Mouse (Mus musculus): Measurements from ENCODE around the gene St6galnac3.
A peak's percentile ranks its signal among the peaks of the same experiment; 100 is the strongest.

St6galnac3 gene

DNA sequence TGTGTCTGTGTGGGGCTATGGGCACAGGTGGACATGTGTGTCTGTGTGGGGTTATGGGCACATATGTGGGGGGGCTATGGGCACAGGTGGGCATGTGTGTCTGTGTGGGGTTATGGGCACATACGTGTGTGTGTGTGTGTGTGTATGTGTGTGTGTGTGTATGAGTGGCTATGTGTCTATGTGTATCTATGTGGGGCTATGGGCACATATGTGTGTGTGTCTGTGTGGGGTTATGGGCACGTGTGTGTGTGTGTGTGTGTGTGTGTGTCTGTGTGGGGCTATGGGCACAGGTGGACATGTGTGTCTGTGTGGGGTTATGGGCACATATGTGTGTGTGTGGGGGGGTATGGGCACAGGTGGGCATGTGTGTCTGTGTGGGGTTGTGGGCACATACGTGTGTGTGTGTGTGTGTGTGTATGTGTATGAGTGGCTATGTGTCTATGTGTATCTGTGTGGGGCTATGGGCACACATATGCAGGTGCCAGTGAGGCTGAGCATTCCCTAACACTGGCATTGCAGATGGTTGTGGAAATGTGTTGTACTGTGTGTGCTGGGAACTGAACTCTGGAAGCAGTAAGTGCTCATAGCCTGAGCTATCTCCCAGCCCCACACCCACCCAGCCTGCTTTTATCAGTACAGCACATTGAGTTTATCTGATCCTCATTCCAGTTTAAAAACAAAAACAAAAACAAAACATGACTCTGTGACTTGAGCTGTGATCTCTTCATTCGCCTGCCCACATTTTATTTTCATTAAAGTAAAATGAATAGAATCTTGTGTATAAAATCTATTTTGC is 8.6 kb upstream of the St6galnac3 start:
- DNase-seq = no peak

DNA sequence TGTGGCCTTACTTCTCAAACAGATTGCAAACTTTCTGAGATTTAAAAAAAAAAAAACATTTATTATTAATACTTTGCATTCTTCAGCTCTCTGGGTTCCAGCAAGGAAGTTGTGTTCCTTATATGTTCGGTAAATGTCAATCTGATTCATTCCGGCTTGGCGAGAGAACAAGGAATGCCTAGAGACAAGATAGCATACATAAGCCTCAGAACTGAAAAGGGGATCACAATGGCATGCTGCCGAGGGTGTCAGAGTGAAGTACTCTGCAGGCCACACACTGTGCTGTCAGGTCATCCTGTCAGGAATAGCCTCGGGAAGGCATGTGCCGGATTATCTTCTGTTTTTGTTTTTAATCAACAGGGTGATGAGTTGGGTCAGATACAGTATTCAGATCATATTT is 7.8 kb upstream of the St6galnac3 start:
- DNase-seq = peak; percentile 68

GRCm38 (mm10) chr3:153732035-153732434 is 7.1 kb upstream of the St6galnac3 start:
- DNase-seq = no peak

DNA sequence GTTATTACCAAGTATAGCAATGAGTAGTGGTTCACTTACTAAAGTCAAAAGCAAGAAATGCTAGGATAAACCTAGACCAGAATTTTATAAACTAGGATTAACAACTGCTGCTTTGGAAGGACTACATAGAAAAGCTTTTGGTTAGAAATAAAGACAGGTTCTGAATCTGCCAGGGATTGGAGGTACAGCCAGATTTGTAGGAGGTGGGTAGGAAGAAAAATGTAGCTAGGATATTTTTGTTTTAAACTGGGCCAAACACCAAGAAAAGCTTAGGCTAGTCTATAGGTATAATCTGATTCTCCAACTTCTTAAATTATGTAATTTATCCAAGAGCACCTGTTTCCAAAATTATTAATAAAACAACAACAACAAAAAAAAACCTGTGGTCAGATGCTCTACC is 3.6 kb upstream of the St6galnac3 start:
- DNase-seq = no peak

DNA sequence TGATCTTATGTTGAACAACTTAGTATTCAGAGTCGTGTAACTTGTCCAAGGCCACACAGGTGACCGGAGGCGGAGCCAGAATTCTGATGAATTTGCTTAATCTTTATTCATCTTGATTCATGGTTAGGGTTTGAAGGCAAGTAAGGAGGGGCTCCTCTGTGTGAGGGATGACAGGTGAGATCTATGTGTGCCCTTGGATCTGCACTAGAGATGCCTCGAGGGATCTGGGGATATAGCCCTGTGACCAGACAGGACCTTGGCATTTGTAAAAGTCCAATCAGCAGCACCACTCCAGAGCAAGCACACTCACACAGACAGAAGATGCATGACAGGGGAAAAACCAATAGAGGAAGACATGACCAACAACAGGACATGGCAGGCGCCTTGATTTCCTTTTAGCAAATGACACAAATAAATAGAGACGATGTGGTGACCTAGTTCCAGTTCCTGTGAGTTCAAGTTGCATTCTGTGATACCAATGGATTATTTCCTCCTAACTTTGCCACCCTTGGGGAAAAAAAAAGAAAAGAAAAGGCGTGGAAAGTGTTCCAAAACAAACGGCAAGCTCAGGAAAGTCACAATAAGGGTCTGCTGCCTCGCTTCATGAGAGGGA is 1.4 kb downstream of the St6galnac3 start:
- DNase-seq = no peak

DNA sequence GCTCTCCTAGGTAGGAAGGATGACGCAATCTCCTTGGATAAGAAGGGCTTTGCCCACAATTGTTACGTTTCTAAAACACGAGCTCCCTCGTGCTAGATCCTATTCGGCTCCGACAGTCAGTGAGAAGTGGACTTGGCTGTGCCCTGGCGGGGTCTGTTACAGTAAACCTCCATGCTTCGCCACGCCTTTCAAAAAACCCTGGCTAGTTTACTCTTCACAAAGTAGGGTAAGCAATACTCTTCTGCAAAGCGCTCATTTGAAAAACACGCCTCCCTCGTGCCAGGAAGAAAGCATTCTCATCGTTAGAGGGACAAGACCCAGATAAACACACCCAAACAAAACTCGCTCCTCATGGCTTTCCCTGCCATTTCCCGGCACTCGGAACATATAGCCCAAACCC is 3.4 kb downstream of the St6galnac3 start:
- DNase-seq = no peak

DNA sequence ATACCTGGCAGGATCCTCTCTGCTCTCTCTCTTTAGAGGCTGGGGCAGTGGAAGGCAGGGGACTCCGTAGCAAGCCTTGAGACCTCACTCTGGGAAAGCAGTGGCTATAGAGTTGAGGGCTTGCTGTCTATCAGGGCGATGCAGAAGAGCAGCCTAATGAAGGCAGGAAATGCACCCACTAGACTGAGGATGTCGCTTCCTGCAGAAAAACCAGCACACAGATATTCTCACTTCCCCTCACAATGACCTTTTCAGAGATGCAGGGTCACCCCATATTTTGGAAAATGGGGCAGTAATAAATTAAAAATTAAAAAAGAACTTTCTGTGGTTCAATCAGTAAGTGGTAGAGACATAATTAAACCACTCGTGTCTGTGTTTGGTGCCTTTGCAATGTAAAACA is 4.1 kb downstream of the St6galnac3 start:
- no peak for DNase-seq

DNA sequence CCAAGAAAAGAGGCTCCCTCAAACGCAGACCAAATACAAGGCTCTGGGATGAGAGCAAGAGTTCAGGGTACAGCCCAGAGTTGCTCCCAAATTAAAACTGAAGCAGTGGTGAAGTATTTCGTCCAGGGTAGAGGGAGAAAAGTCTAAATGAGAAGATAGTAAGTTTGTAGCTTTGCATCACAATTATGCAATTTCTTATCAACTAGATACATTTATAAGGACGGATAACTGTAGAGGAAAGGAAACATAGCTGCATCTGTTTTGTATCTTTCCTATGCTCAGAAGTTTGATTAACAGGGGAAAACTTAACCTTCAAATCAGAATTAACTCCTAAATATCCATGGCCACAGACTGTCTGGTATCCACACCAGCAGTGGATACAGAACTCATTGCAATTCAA is 4.7 kb downstream of the St6galnac3 start:
- DNase-seq = no peak

- no peak for DNase-seq
Measured at GRCm38 (mm10) chr3:153719256-153719970, 5.6 kb downstream of the St6galnac3 start.

- DNase-seq = no peak
Measured at GRCm38 (mm10) chr3:153718724-153719123, 6.2 kb downstream of the St6galnac3 start.

DNA sequence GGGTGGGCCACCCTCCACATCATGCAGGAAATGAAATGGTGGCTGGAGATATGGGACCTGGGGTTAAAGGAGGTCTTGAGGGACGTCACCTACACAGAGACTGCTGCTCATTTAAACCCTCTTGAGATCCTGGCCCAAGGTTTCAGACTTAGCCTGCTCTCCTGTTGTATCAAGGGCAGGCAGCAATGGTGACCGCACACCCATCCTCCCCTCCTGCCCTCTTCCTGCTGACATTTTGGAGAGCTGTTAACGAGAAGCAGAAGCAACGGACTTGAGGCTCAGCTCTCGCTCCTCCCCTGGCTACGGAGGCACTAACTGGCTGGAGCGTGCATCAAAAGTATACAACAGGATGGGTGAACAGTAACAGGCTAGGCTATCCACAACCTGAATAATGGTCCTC is 7.2 kb downstream of the St6galnac3 start:
- DNase-seq = no peak

DNA sequence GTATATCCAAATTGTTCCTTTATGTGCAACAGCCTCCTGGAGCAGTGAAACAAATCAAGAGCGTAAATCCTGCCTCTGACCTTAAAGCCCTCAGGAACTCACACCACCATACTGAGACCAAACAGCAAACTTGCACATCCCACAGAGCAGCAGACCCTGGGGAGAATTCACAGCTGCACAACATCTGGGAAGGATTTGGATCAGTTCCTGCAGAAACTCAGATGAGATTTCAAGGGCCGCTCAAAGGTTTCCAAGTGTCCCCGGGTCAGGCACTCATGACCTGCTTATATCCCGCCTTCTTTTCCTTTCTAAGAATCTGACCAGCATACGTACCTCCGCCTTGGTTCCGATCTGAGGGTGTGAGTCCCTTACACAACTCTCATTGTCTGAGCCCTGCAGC is 9.3 kb downstream of the St6galnac3 start:
- no peak for DNase-seq

DNA sequence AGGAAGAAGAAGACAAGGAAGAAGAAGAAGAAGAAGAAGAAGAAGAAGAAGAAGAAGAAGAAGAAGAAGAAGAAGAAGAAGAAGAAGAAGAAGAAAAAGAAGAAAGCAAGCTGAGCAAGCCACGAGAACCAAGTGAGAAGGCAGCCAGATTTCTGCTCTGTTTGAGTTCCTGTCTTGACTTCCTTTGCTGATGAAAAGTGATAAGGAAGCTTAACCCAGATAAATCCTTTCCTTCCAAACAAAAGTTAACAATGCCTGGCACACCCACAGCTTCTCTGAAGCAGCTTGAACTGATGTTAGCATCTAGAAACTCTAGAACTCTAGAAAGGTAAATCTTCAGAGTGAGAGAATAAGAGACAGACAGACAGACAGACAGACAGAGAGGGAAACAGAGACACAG is 14.4 kb downstream of the St6galnac3 start:
- no peak for DNase-seq

GRCm38 (mm10) chr3:153707687-153708086 is 17.3 kb downstream of the St6galnac3 start:
- no peak for DNase-seq

- DNase-seq = no peak
Measured at GRCm38 (mm10) chr3:153706901-153707300, 18.1 kb downstream of the St6galnac3 start.

- DNase-seq = peak; percentile 59
Measured at GRCm38 (mm10) chr3:153701752-153702740, 22.9 kb downstream of the St6galnac3 start.

- no peak for DNase-seq
Measured at GRCm38 (mm10) chr3:153701172-153701571, 23.8 kb downstream of the St6galnac3 start.

DNA sequence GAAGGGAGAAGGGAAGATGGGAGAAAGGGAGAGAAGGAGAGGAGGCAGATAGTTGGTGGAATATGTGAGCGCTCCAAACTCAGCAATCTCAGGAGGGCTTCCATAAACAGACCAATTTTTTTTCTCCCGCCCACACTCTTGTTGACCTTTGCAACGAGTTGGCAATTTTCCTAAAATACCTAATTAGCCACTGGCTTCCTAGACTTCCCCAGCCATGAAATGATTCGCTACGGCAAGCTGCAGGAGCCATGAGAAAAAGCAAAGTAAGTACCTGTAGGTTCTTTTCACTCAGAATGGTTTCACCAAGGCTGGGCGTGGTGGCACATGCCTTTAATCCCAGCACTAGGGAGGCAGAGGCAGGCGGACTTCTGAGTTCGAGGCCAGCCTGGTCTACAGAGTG is 25.9 kb downstream of the St6galnac3 start:
- no peak for DNase-seq

GRCm38 (mm10) chr3:153692978-153693377 is 32.0 kb downstream of the St6galnac3 start:
- DNase-seq = no peak

GRCm38 (mm10) chr3:153692206-153692813 is 32.7 kb downstream of the St6galnac3 start:
- DNase-seq = no peak

DNA sequence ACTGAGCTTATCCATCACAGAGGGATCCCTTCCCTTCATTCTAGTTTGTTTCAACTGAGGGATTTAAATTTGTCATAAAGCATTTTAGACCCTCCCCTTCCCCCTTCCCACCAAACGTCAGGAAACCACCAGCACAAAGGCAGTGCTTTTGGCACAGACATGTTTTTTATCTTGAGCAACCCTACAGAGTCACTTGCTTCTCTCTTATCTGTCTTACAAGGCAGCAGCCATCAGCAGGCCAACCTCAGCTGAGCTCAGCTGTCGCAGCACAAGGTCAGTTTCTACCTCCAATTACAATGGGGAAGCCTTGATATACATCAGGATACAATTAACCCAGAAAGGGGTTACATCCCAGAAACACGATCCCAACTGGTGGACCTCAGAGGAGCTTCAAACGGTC is 33.4 kb downstream of the St6galnac3 start:
- DNase-seq = no peak

DNA sequence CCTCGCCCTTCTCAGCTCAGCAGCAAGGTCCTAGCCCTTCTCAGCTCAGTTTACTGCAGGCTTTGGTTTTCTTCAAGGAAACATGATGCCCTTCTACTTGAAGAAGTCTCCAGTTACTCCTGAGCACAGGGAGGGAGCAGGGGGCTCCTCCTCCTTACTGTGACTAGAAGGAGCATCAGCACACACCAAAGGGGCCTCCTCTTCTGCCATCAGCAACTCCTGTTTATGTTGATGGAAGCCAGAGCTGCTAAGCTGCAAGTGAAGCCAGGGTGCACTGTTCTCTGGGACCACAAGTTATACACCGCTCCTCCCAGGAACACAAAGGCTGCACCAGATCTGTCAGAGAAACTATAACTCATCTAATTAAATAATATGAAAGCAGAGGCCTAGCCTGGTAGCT is 34.4 kb downstream of the St6galnac3 start:
- DNase-seq = peak; percentile 34
